Mouse (Mus musculus): Measurements from ENCODE around the gene Tkfc. TPM values are rescaled to one million over a fixed set of nuclear protein-coding genes. Genes with fewer than 3 reads are reported as not detected.
"Not testable (repeated sequence)": the region's sequence is repeated elsewhere in the genome, so short reads cannot be mapped to it uniquely, and the experiment has no call there.

The Tkfc gene
- polyA plus RNA-seq, 1 experiment, result 17.3 TPM

DNA sequence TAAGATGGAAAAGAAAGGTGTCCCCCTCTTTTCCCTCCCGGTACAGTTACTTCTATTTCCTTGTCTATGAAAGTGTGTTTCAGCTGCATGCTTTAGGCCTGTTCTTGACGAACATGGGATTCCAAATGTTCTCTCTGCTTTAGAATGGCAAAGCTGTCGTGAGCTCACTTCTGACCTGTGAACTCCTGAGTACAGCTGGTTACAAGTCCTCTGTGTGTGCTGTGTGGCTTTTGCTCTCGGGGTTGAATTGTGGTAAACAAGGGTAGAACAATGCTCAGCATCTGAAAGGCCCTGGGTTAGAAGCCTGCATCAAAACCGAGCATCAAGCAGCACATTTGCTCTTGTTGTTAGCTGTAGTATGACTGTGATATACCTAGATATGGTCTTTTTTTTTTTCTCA is 43.1 kb downstream of the Tkfc start:
- no peak overlapping the region for H3K27ac ChIP-seq (ENCODE audit: control insufficient read depth, insufficient read depth, low read length)
- H3K36me3 ChIP-seq (ENCODE audit: control insufficient read depth, insufficient read depth, low read length), result no peaks in the 10 kb centered on the region
- H3K4me1 ChIP-seq (replicated peaks; ENCODE audit: control insufficient read depth, insufficient read depth, low read length), result no peaks in the 10 kb centered on the region
- 73% methylated on average over 5 of the region's 5 CpGs for WGBS
- no peak for DNase-seq
- H3K4me3 ChIP-seq (ENCODE audit: control insufficient read depth, insufficient read depth, low read length), result no peak overlapping the region
- TF ChIP-seq CTCF (IDR thresholded peaks at IDR 0.05; ENCODE audit: borderline replicate concordance, control insufficient read depth, extremely low read depth, insufficient read depth, low read length, poor library complexity) (no peak), POLR2A (IDR thresholded peaks at IDR 0.05; ENCODE audit: control insufficient read depth, extremely low read depth, insufficient read depth, low read length, poor library complexity) (no peak)
- H3K27me3 ChIP-seq (ENCODE audit: control insufficient read depth, insufficient read depth, low read length), result no peaks in the 10 kb centered on the region

DNA sequence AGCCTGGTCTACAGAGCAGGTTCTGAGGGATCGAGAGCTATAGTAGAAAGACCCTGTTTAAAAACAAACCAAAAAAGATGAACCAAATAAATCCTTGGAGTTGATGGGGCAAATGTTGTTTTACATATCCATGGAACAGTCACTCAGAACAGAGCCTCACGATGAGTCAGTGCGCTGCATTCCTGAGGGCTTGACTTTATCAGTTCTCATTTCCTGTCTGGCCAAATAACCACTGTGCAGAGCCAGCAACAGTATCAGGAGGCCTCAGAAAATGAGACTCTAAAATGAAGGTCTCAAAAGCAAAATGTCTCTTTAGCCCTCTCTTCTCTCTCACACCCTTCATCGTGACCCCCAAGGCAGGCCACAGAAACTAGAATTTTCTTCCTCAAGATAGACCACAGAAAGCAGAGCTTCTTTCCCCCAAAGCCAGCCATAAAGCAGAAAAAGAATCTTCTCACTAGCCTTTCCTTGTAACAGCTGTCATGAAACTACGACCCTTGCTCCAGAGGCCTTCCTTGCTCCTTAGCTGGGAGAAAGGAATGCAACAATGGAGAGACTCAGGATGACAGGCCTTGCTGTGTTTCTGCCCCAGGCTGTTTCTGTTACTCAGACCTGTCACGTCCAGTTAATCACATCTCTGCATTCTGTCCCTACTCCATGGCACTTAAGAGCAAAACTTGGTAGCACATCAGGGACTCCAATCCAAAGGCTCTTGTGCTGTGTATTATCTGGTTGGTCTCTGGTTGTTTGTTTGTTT is 43.7 kb downstream of the Tkfc start:
- no peaks in the 10 kb centered on the region for H3K36me3 ChIP-seq (ENCODE audit: control insufficient read depth, insufficient read depth, low read length)
- no peak for DNase-seq
- H3K27ac ChIP-seq (ENCODE audit: control insufficient read depth, insufficient read depth, low read length), result no peak overlapping the region
- no peak overlapping the region for H3K4me3 ChIP-seq (ENCODE audit: control insufficient read depth, insufficient read depth, low read length)
- H3K27me3 ChIP-seq (ENCODE audit: control insufficient read depth, insufficient read depth, low read length), result no peaks in the 10 kb centered on the region
- no peaks in the 10 kb centered on the region; the same call in 1 of the 2 replicates for H3K4me1 ChIP-seq (replicated peaks; ENCODE audit: control insufficient read depth, insufficient read depth, low read length)
- no peak for TF ChIP-seq CTCF (IDR thresholded peaks at IDR 0.05; ENCODE audit: borderline replicate concordance, control insufficient read depth, extremely low read depth, insufficient read depth, low read length, poor library complexity)
- no peak for TF ChIP-seq POLR2A (IDR thresholded peaks at IDR 0.05; ENCODE audit: control insufficient read depth, extremely low read depth, insufficient read depth, low read length, poor library complexity)
- 87% methylated on average over 6 of the region's 6 CpGs for WGBS

DNA sequence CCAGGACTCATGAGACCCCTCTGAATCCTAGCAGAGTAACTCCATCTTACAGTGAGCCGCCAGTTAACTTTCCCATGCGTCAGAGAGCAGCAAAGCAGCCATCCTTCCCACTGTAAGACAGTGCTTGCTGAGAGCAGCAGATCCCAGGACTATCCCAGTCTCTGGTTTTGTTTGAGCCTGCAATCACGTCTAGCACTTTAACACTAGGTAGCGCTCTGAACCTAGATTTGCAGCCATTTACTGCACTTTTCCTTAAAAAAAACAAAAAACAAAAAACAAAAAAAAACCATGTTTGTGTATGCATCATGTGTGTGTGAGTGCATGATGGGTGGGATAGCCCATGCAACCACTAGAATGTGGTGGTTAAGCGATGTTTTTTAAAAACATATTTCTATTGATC is 45.3 kb downstream of the Tkfc start:
- WGBS, result 70% methylated on average over 5 of the region's 5 CpGs
- H3K4me3 ChIP-seq (ENCODE audit: control insufficient read depth, insufficient read depth, low read length), result no peak overlapping the region
- H3K36me3 ChIP-seq (ENCODE audit: control insufficient read depth, insufficient read depth, low read length), result no peaks in the 10 kb centered on the region
- H3K4me1 ChIP-seq (replicated peaks; ENCODE audit: control insufficient read depth, insufficient read depth, low read length), result peaks cover 6% of the 10 kb centered on the region
- no peak for TF ChIP-seq POLR2A (IDR thresholded peaks at IDR 0.05; ENCODE audit: control insufficient read depth, extremely low read depth, insufficient read depth, low read length, poor library complexity)
- no peak for TF ChIP-seq CTCF (IDR thresholded peaks at IDR 0.05; ENCODE audit: borderline replicate concordance, control insufficient read depth, extremely low read depth, insufficient read depth, low read length, poor library complexity)
- no peak for DNase-seq
- no peak overlapping the region for H3K27ac ChIP-seq (ENCODE audit: control insufficient read depth, insufficient read depth, low read length)
- no peaks in the 10 kb centered on the region for H3K27me3 ChIP-seq (ENCODE audit: control insufficient read depth, insufficient read depth, low read length)

DNA sequence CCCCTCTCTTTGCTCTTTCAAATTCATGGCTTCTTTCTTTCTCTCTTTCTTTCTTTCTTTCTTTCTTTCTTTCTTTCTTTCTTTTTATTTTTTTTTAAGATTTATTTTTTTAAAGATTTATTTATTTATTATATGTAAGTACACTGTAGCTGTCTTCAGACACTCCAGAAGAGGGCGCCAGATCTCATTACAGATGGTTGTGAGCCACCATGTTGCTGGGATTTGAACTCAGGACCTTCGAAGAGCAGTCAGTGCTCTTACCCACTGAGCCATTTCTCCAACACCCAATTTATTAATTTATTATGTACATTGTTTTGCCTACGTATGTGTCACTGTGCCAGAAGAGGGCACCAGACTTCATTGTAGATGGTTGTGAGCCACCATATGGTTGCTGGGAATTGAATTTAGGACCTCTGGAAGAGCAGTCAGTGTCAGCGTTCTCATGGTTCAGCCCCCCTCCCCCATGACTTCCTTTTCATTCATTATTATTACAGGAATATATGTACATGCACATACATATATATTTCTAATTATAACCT is 47.5 kb downstream of the Tkfc start:
- not testable (repeated sequence) for H3K27me3 ChIP-seq (ENCODE audit: control insufficient read depth, insufficient read depth, low read length); H3K4me1 ChIP-seq (replicated peaks; ENCODE audit: control insufficient read depth, insufficient read depth, low read length); DNase-seq; H3K4me3 ChIP-seq (ENCODE audit: control insufficient read depth, insufficient read depth, low read length); H3K27ac ChIP-seq (ENCODE audit: control insufficient read depth, insufficient read depth, low read length); H3K36me3 ChIP-seq (ENCODE audit: control insufficient read depth, insufficient read depth, low read length)
- WGBS, result 82% methylated on average over 4 of the region's 4 CpGs

DNA sequence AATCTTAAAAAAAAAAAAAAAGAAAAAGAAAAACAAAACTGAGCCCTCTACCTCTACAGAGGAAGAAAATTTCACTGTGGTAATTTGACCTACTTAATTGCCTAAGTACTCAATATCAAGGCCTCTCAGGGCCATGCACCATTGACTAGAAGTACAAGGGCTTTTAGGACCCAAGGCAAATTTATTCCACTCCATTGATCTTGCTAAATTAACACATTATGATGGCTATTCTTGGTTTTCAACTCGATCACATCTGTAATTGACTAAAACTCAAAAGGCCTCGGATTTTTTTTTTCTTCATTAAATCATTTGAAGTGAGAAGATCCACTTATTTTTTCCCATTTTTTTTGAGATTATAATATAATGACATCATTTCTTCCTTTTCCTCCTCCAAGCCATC is 48.0 kb downstream of the Tkfc start:
- H3K27me3 ChIP-seq (ENCODE audit: control insufficient read depth, insufficient read depth, low read length), result no peaks in the 10 kb centered on the region
- TF ChIP-seq POLR2A (IDR thresholded peaks at IDR 0.05; ENCODE audit: control insufficient read depth, extremely low read depth, insufficient read depth, low read length, poor library complexity), result no peak
- TF ChIP-seq CTCF (IDR thresholded peaks at IDR 0.05; ENCODE audit: borderline replicate concordance, control insufficient read depth, extremely low read depth, insufficient read depth, low read length, poor library complexity), result no peak
- WGBS, result 94% methylated on average over 2 of the region's 2 CpGs

DNA sequence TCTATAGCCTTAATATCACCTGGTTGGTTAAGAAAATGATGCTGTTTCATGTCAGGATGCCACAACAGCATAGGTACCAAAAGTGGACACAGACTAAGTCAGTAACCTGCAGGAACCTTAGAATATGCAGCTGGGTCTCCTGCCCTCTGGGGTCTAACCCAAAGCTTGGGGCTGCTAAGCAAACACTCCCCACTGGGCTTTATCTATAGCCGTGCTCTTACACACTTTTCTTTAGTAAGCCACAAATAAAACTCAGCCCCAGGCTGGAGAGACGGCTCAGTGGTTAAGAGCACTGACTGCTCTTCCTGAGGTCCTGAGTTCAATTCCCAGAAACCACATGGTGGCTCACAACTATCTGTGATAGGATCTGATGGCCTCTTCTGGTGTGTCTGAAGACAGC is 48.5 kb downstream of the Tkfc start:
- DNase-seq, result no peak
- WGBS, result 84% methylated on average over 2 of the region's 2 CpGs
- Histone ChIP-seq H3K36me3 (ENCODE audit: control insufficient read depth, insufficient read depth, low read length) (no peaks in the 10 kb centered on the region), H3K4me1 (replicated peaks; ENCODE audit: control insufficient read depth, insufficient read depth, low read length) (peaks cover 6% of the 10 kb centered on the region), H3K27me3 (ENCODE audit: control insufficient read depth, insufficient read depth, low read length) (no peaks in the 10 kb centered on the region), H3K4me3 (ENCODE audit: control insufficient read depth, insufficient read depth, low read length) (no peak overlapping the region), H3K27ac (ENCODE audit: control insufficient read depth, insufficient read depth, low read length) (no peak overlapping the region)
- TF ChIP-seq CTCF (IDR thresholded peaks at IDR 0.05; ENCODE audit: borderline replicate concordance, control insufficient read depth, extremely low read depth, insufficient read depth, low read length, poor library complexity) (no peak), POLR2A (IDR thresholded peaks at IDR 0.05; ENCODE audit: control insufficient read depth, extremely low read depth, insufficient read depth, low read length, poor library complexity) (no peak)

More for the DNA sequence above, 48.0 kb downstream of the Tkfc start:
- DNase-seq, result no peak
- no peak overlapping the region for H3K27ac ChIP-seq (ENCODE audit: control insufficient read depth, insufficient read depth, low read length)
- no peaks in the 10 kb centered on the region for H3K36me3 ChIP-seq (ENCODE audit: control insufficient read depth, insufficient read depth, low read length)
- peaks cover 6% of the 10 kb centered on the region for H3K4me1 ChIP-seq (replicated peaks; ENCODE audit: control insufficient read depth, insufficient read depth, low read length)
- H3K4me3 ChIP-seq (ENCODE audit: control insufficient read depth, insufficient read depth, low read length), result no peak overlapping the region

Data from thymus, adult 2 months (tissue).